Mouse (Mus musculus) forebrain, embryonic 16.5 days (tissue): ENCODE measurements around the gene Cd209c. TPM values are rescaled to one million over a fixed set of nuclear protein-coding genes. Genes with fewer than 3 reads are reported as not detected.

ENCODE experiments used
- ATAC-seq: fragments of 200-750 bp; cut with Nextera tagmentation; 2 replicates; pipeline ENCODE4 v1.8.0; 2017; ENCODE audit warnings: mild to moderate bottlenecking, moderate library complexity
- H3K27ac ChIP-seq: fragments of 300-500 bp; sonication (generic); 2 replicates; pipeline ENCODE4 v1.5.1; 2014; ENCODE audit warnings: low read length, control low read depth
- H3K27me3 ChIP-seq: fragments of 300-500 bp; sonication (generic); replicated peaks from 2 replicates; pipeline ENCODE4 v1.6.1; 2014; ENCODE audit warnings: low read length; ENCODE audit not compliant: control insufficient read depth, insufficient read depth
- H3K36me3 ChIP-seq: fragments of 300-500 bp; sonication (generic); 2 replicates; pipeline ENCODE4 v1.6.1; 2014; ENCODE audit not compliant: control insufficient read depth, insufficient read depth
- H3K4me1 ChIP-seq: fragments of 300-500 bp; sonication (generic); replicated peaks from 2 replicates; pipeline ENCODE4 v1.6.1; 2014; ENCODE audit warnings: low read length; ENCODE audit not compliant: control insufficient read depth, insufficient read depth
- H3K4me2 ChIP-seq: fragments of 300-500 bp; sonication (generic); 2 replicates; pipeline ENCODE4 v1.6.1; 2014; ENCODE audit warnings: mild to moderate bottlenecking, low read length, control low read depth
- H3K4me3 ChIP-seq: fragments of 300-500 bp; sonication (generic); replicated peaks from 2 replicates; pipeline ENCODE4 v1.5.1; 2014; ENCODE audit warnings: mild to moderate bottlenecking, low read length, control low read depth
- H3K9ac ChIP-seq: fragments of 300-500 bp; sonication (generic); replicated peaks from 2 replicates; pipeline ENCODE4 v1.6.1; 2014; ENCODE audit warnings: low read depth, low read length, control low read depth
- H3K9me3 ChIP-seq: fragments of 300-500 bp; sonication (generic); 2 replicates; pipeline ENCODE4 v1.6.1; 2016; ENCODE audit warnings: low read length; ENCODE audit not compliant: control insufficient read depth
- WGBS: fragments of 180-500 bp; shearing (Covaris S2); extraction: QIAGEN DNeasy Blood & Tissue Kit; methylation state at CpG from one replicate; pipeline ENCODE4 v1.1.7; 2014; 5-methylcytosine and 5-hydroxymethylcytosine counted together
- polyA plus RNA-seq: library from polyadenylated mRNA; unstranded; fragments of >200 nt; fragmentation: Nextera tagmentation; extraction: Ambion mirVana; gene quantifications from 2 replicates; pipeline ENCODE4 v1.2.1, GENCODE M21; 2015

Gene Cd209c
- polyA plus RNA-seq, result 0.31 and 0.77 TPM in 2 replicates

DNA sequence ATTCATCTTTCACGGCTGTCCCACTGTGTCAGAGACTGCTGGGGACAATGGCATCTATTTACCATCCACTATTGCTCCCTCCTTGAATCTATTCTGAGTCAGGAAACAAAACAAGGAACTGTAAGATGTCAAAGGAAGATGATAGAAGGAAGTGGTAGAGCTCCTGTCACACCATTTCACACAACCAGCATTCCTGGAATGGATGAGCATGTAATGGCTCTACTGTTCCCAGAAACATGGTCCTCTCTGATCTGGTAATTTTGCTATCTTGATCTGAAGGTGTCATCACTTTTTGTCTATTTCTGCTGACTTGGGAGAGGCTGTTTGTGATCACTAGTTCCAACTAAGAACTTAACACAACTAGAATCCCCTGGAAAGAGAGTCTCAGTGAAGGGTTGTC is at the start of gene Cd209c:
TSS of gene Cd209c (minus strand) at position 101 of the 400 bp plus-strand sequence.
- Histone ChIP-seq H3K9ac (no peak within 1 kb of the TSS), H3K4me3 (no peak within 1 kb of the TSS), H3K27me3 (no peaks in the 10 kb centered on the region), H3K36me3 (no peaks in the 10 kb centered on the region), H3K4me1 (no peaks in the 10 kb centered on the region), H3K9me3 (peaks cover 9% of the 10 kb centered on the region), H3K4me2 (no peak within 1 kb of the TSS), H3K27ac (no peak within 1 kb of the TSS)
- no peak for ATAC-seq
- WGBS, result 75% methylated on average over 1 of the region's 1 CpGs

- no peaks in the 10 kb centered on the region for H3K27me3 ChIP-seq
- whole genome bisulfite sequencing, result 41% methylated on average over 42 of the region's 42 CpGs
- H3K9me3 ChIP-seq, result no peaks in the 10 kb centered on the region
- no peak overlapping the region for H3K4me3 ChIP-seq
- no peak overlapping the region for H3K9ac ChIP-seq
- no peak overlapping the region for H3K27ac ChIP-seq
- no peaks in the 10 kb centered on the region for H3K4me1 ChIP-seq
- 0 out of 2 replicates have a peak overlapping the region, but pooled peaks have one; percentile 13 for H3K4me2 ChIP-seq
- ATAC-seq, result no peak
- no peaks in the 10 kb centered on the region for H3K36me3 ChIP-seq
Measured at GRCm38 (mm10) chr8:3994219-3994618, 39.7 kb upstream of the Cd209c start.

DNA sequence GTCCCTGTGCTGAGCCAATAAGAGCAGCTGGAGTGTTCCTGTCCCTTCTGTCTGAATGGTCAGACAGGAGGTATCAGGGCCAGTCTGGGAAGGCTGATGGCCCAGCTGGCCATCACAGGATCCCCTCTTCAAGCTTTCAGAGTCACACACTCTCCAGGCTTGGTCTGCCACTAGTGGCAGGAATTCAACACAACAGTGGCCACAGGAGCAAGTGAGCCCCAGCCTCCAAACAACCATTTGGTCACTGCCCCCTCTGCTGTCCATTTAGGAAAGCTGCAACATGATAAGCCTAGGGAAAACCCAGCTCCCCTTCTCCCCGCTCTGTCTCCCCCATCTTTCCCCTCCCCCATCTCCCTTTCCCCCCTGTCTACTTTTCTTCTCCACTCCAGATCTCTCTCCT is 1.5 kb upstream of the Cd209c start:
- H3K9ac ChIP-seq, result no peak overlapping the region
- no peaks in the 10 kb centered on the region for H3K36me3 ChIP-seq
- ATAC-seq, result no peak
- H3K9me3 ChIP-seq, result peaks cover 9% of the 10 kb centered on the region
- no peak overlapping the region for H3K27ac ChIP-seq
- H3K4me1 ChIP-seq, result no peaks in the 10 kb centered on the region
- no peak overlapping the region for H3K4me2 ChIP-seq
- no peaks in the 10 kb centered on the region for H3K27me3 ChIP-seq
- no peak overlapping the region for H3K4me3 ChIP-seq
- 67% methylated on average over 1 of the region's 1 CpGs for WGBS

DNA sequence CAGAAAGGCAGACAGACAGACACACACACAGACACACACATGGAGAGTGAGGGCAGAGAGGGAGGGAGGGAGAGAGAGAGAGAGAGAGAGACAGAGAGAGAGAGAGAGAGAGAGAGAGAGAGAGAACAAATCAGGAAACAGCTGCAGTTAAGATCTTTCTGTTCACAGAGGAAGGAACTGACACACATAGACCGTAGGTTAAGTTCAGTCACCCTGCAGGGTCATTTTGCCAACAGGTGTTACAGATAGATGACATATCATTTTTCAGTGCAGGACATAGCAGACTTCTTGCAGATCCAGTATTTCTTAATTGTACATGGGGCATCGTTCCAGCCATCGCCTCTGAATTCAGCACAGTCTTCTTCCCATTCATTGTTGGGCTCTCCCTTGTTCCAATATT is 14.5 kb downstream of the Cd209c start:
- H3K27me3 ChIP-seq, result no peaks in the 10 kb centered on the region
- no peaks in the 10 kb centered on the region for H3K4me1 ChIP-seq
- no peak for ATAC-seq
- no peak overlapping the region for H3K4me3 ChIP-seq
- no peak overlapping the region for H3K27ac ChIP-seq
- WGBS, result 93% methylated on average over 3 of the region's 3 CpGs
- no peak overlapping the region for H3K4me2 ChIP-seq
- H3K36me3 ChIP-seq, result no peaks in the 10 kb centered on the region
- H3K9ac ChIP-seq, result no peak overlapping the region
- peaks cover 5% of the 10 kb centered on the region for H3K9me3 ChIP-seq

DNA sequence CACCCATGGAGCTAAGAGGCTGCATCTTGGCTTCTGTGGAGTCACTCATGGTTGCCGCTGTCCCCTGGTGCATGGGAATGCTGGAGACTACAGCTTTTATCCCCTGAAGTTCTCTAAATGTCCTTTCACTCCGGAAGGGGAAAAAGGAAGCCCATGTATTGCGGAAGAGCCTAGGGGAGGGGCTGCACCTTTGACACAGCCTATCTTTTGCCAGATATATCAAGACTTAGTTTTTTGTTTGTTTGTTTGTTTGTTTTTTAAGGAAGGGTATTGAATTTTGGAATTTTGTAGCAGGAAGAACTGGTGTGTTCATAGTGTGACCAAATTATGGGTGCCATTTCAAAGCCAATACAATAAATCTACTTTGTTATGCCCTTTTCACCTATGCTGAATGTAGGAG is 27.8 kb downstream of the Cd209c start, which contains the start of gene Cd209b:
TSS of gene Cd209b (minus strand) at position 101 of the 400 bp plus-strand sequence.
- Histone ChIP-seq H3K36me3 (no peaks in the 10 kb centered on the region), H3K9me3 (peaks cover 3% of the 10 kb centered on the region)
- no peak for ATAC-seq

More for the DNA sequence above, 27.8 kb downstream of the Cd209c start, which contains the start of gene Cd209b:
- WGBS, result 95% methylated on average over 3 of the region's 3 CpGs
- Histone ChIP-seq H3K4me2 (no peak within 1 kb of the TSS), H3K27ac (no peak within 1 kb of the TSS), H3K4me3 (no peak within 1 kb of the TSS), H3K4me1 (no peaks in the 10 kb centered on the region), H3K27me3 (no peaks in the 10 kb centered on the region), H3K9ac (no peak within 1 kb of the TSS)

Other genes starting within 250 kb of the Cd209c start
- not detected in 2 replicates for gene Clec4g, start 234.1 kb downstream of the Cd209c start, polyA plus RNA-seq
- gene Cd209a, start 205.8 kb downstream of the Cd209c start, polyA plus RNA-seq, result not detected in 2 replicates
- gene Cd209e, start 100.4 kb downstream of the Cd209c start, polyA plus RNA-seq, result not detected in 2 replicates
- not detected in 2 replicates for gene Cd209d, start 76.2 kb downstream of the Cd209c start, polyA plus RNA-seq
- gene Cd209b, start 27.9 kb downstream of the Cd209c start, polyA plus RNA-seq, result not detected in 2 replicates
- 0.25 TPM in 1 of 2 replicates, not detected in the other for gene Cd209f, start 151.1 kb upstream of the Cd209c start, polyA plus RNA-seq
- not detected in 2 replicates for gene Cd209g, start 179.4 kb upstream of the Cd209c start, polyA plus RNA-seq
- 97.4 and 117 TPM in 2 replicates for gene Evi5l, start 211.8 kb upstream of the Cd209c start, polyA plus RNA-seq